Comparison of ENCODE assay signal across 25 mouse cellular contexts in genomic region chr5:114226051-114226450, GRCm38 (mm10). TPM values are rescaled to one million over a fixed set of nuclear protein-coding genes. Genes with fewer than 3 reads are reported as not detected.
DNase-seq lines count a peak whose midpoint lies in the region; ATAC-seq and TF ChIP-seq lines count a peak whose summit lies in the region.
"Had no signal": no experiment of that assay in that cellular context is flagged by ENCODE, and none has a peak within 500 bp of the region (broad histone marks: within the 10 kb centered on the region; RNA-seq: fewer than 3 reads in every experiment).

No protein-coding gene starts in this region.

- H3K4me3 ChIP-seq in hindbrain, postnatal 0 days (ENCODE audit: low read length) = no peak overlapping the region
- H3K4me3 ChIP-seq in hindbrain, embryonic 10.5 days = no peak overlapping the region
- no peak overlapping the region for H3K4me3 ChIP-seq in midbrain, postnatal 0 days (ENCODE audit: low read depth, low read length)
- no peak overlapping the region for H3K4me3 ChIP-seq in midbrain, embryonic 15.5 days
- H3K4me3 ChIP-seq: embryonic facial prominence, embryonic 10.5 days; embryonic facial prominence, embryonic 12.5 days; forebrain, embryonic 12.5 days had no signal

- no peaks in the 10 kb centered on the region for H3K36me3 ChIP-seq in hindbrain, postnatal 0 days (ENCODE audit: insufficient read depth, low read length)
- no peaks in the 10 kb centered on the region for H3K36me3 ChIP-seq in hindbrain, embryonic 10.5 days
- no peaks in the 10 kb centered on the region for H3K36me3 ChIP-seq in midbrain, postnatal 0 days (ENCODE audit: insufficient read depth, low read length)
- no peaks in the 10 kb centered on the region for H3K36me3 ChIP-seq in midbrain, embryonic 15.5 days (replicated peaks)
- H3K36me3 ChIP-seq: embryonic facial prominence, embryonic 10.5 days; embryonic facial prominence, embryonic 12.5 days; forebrain, embryonic 12.5 days; G1E had no signal

- peak; percentile 60 for DNase-seq in hindbrain, postnatal 0 days (ENCODE audit: low spot score)
- DNase-seq in hindbrain, embryonic 10.5 days (ENCODE audit: low spot score) = no peak
- DNase-seq in midbrain, postnatal 0 days (ENCODE audit: low spot score) = peak; percentile 38
- peak; percentile 8 for DNase-seq in brain, adult 2 months (ENCODE audit: low read depth, low spot score)
- DNase-seq in B cell, adult 2 months = no peak
- DNase-seq: adrenal gland, adult 2 months; adrenal gland, postnatal 10 days; adrenal gland, postnatal 25 days; cerebellum, adult 11-12 months; cerebellum, adult 2 months; cerebellum, adult 9-10 months; cerebellum, postnatal 25 days had no signal

- no peak for TF ChIP-seq CTCF in hindbrain, postnatal 0 days (IDR thresholded peaks at IDR 0.05; ENCODE audit: low read depth)
- TF ChIP-seq CTCF in midbrain, postnatal 0 days (IDR thresholded peaks at IDR 0.05) = no peak

- 92% methylated on average over 7 of the region's 7 CpGs for WGBS in hindbrain, postnatal 0 days
- 95% methylated on average over 7 of the region's 7 CpGs for WGBS in hindbrain, embryonic 10.5 days
- WGBS in midbrain, postnatal 0 days = 95% methylated on average over 7 of the region's 7 CpGs
- WGBS in midbrain, embryonic 15.5 days = 91% methylated on average over 7 of the region's 7 CpGs

- no peak overlapping the region for H3K4me2 ChIP-seq in hindbrain, postnatal 0 days (ENCODE audit: low read depth, low read length)
- H3K4me2 ChIP-seq in midbrain, postnatal 0 days (ENCODE audit: low read depth, low read length, poor library complexity, severe bottlenecking) = no peak overlapping the region
- H3K4me2 ChIP-seq in midbrain, embryonic 15.5 days = no peak overlapping the region
- H3K4me2 ChIP-seq: embryonic facial prominence, embryonic 12.5 days; forebrain, embryonic 12.5 days had no signal

- H3K27ac ChIP-seq in hindbrain, postnatal 0 days = no peak overlapping the region
- no peak overlapping the region for H3K27ac ChIP-seq in hindbrain, embryonic 10.5 days
- H3K27ac ChIP-seq in midbrain, postnatal 0 days (ENCODE audit: low read depth, low read length) = no peak overlapping the region
- H3K27ac ChIP-seq in midbrain, embryonic 15.5 days = no peak overlapping the region
- H3K27ac ChIP-seq: embryonic facial prominence, embryonic 10.5 days; embryonic facial prominence, embryonic 12.5 days; forebrain, embryonic 12.5 days had no signal

- H3K9ac ChIP-seq in hindbrain, postnatal 0 days (replicated peaks; ENCODE audit: low read length) = no peak overlapping the region
- no peak overlapping the region for H3K9ac ChIP-seq in midbrain, postnatal 0 days (replicated peaks; ENCODE audit: low read length, poor library complexity, severe bottlenecking)
- no peak overlapping the region for H3K9ac ChIP-seq in midbrain, embryonic 15.5 days
- H3K9ac ChIP-seq: embryonic facial prominence, embryonic 12.5 days; forebrain, embryonic 12.5 days had no signal

- peaks cover 11% of the 10 kb centered on the region; the same call in 1 of the 2 replicates for H3K9me3 ChIP-seq in hindbrain, postnatal 0 days (ENCODE audit: low read length)
- peaks cover 24% of the 10 kb centered on the region for H3K9me3 ChIP-seq in hindbrain, embryonic 10.5 days
- peaks cover 14% of the 10 kb centered on the region; the same call in 1 of the 2 replicates for H3K9me3 ChIP-seq in midbrain, postnatal 0 days (ENCODE audit: low read length)
- peaks cover 9% of the 10 kb centered on the region; the same call in 1 of the 2 replicates for H3K9me3 ChIP-seq in midbrain, embryonic 15.5 days
- H3K9me3 ChIP-seq: embryonic facial prominence, embryonic 12.5 days had no signal

- ATAC-seq in hindbrain, postnatal 0 days = no peak
- no peak for ATAC-seq in midbrain, postnatal 0 days (ENCODE audit: low FRiP score)
- ATAC-seq in midbrain, embryonic 15.5 days (replicated peaks) = no peak
- ATAC-seq: activated CD4-positive, CD25-positive, alpha-beta regulatory T cell, adult 4 months; CD4-positive, CD25-positive, alpha-beta regulatory T cell, adult 4 months; forebrain, embryonic 14.5 days; forebrain, embryonic 16.5 days; Patski had no signal

- no peaks in the 10 kb centered on the region for H3K4me1 ChIP-seq in hindbrain, postnatal 0 days (ENCODE audit: insufficient read depth, low read length)
- no peaks in the 10 kb centered on the region for H3K4me1 ChIP-seq in hindbrain, embryonic 10.5 days (replicated peaks)
- H3K4me1 ChIP-seq in midbrain, postnatal 0 days (ENCODE audit: insufficient read depth, low read length) = no peaks in the 10 kb centered on the region
- no peaks in the 10 kb centered on the region for H3K4me1 ChIP-seq in midbrain, embryonic 15.5 days
- H3K4me1 ChIP-seq: embryonic facial prominence, embryonic 10.5 days; embryonic facial prominence, embryonic 12.5 days; forebrain, embryonic 12.5 days had no signal

- no peaks in the 10 kb centered on the region for H3K27me3 ChIP-seq in hindbrain, postnatal 0 days (ENCODE audit: insufficient read depth, low read length)
- no peaks in the 10 kb centered on the region for H3K27me3 ChIP-seq in hindbrain, embryonic 10.5 days (ENCODE audit: insufficient read depth, poor library complexity, severe bottlenecking)
- no peaks in the 10 kb centered on the region for H3K27me3 ChIP-seq in midbrain, postnatal 0 days (ENCODE audit: insufficient read depth, low read length)
- no peaks in the 10 kb centered on the region for H3K27me3 ChIP-seq in midbrain, embryonic 15.5 days (replicated peaks)
- H3K27me3 ChIP-seq: CH12.LX; embryonic facial prominence, embryonic 12.5 days; forebrain, embryonic 12.5 days; Patski had no signal

RNA-seq across cellular contexts. Expression of gene Foxn4, which starts 47.6 kb away (rescaled TPM):
- total RNA-seq in hindbrain, postnatal 0 days (2014; rRNA removed) = 0.47 and 1.4 TPM in 2 replicates
- 0.36 and 0.47 TPM in 2 replicates for polyA plus RNA-seq in hindbrain, postnatal 0 days (2015; fragmentation: Nextera tagmentation; extraction: Ambion mirVana)
- polyA plus RNA-seq in hindbrain, embryonic 10.5 days (2016; fragmentation: Nextera tagmentation; extraction: Ambion mirVana) = 4.0 and 4.2 TPM in 2 replicates
- 0.24 and 0.66 TPM in 2 replicates for total RNA-seq in midbrain, postnatal 0 days (2014; rRNA removed)
- 0.35 and 0.38 TPM in 2 replicates for polyA plus RNA-seq in midbrain, postnatal 0 days (2015; fragmentation: Nextera tagmentation; extraction: Ambion mirVana)
- polyA plus RNA-seq in midbrain, embryonic 15.5 days (2015; fragmentation: Nextera tagmentation; extraction: Ambion mirVana) = 0.88 and 0.89 TPM in 2 replicates
- total RNA-seq: adrenal gland, adult 2 months; adrenal gland, postnatal 10 days; adrenal gland, postnatal 25 days; adrenal gland, postnatal 4 days; CH12.LX had no signal
- polyA plus RNA-seq: activated CD4-positive, CD25-positive, alpha-beta regulatory T cell, adult 4 months; adrenal gland, adult 2 months; CD4-positive, CD25-positive, alpha-beta regulatory T cell, adult 4 months; cerebellum, adult 2 months; cortical plate, adult 2 months; G1E; Patski had no signal

Comparison
In these comparisons a context has a peak if more than half of its experiments do, and no peak if none do; other contexts are left out.
1. DNase-seq: peak in hindbrain, postnatal 0 days (single experiment), midbrain, postnatal 0 days (single experiment) and brain, adult 2 months (single experiment); none in hindbrain, embryonic 10.5 days (single experiment) and B cell, adult 2 months (0 of 2).